Mouse (Mus musculus): ENCODE measurements around the gene Sema3a. TPM values are rescaled to one million over a fixed set of nuclear protein-coding genes. Genes with fewer than 3 reads are reported as not detected.

Sema3a gene
- total RNA-seq (2023): under 1 TPM in 1 of 2 experiments, not detected in 1; 0.11 TPM

DNA sequence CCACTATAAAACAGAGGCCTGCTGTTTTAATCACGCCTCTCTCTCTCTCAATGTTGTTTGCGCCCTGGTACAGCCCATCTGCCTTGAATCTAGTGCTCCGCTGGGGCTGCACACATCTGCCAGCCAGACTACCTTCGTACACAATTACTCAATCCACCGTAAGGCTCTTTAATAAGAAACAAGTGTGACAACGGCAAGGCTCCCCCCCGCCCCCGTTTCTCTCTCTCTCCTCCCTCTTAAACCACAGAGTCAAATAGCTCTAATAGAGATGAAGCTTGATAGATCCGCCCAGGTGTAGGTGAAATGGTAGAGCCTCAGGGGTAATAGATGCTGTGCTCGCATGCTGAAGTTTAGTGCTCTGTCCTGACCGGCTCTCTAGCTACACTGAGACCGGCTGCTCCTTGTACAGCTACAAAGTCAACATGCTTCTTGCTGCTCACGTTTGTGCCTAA lies at the start of gene Sema3a:
Gene Sema3a (plus strand): TSS at position 174 of the 452 bp plus-strand sequence.

All from neutrophil, adult 59 days (primary cell).